Mouse (Mus musculus): ENCODE measurements around the gene Jmjd1c.

DNA sequence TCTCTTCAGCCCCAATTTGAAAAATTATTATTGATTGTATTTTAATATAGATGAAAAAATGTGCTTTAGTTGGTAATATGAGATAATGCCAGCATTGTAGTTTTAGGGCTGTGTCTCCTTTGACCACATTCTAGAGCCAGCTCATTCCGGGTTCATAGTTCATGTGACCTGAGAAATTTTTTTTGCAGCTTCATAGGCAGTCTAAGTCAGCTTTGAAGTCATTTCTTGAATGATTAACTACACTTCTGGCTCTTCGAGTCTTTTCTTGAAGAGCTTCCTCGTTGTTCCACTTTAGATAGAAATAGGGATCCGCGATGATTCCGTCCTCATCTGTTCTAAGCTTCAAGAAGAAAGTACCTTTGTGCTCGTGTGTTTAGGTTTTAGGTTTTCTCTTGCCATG is 80.1 kb downstream of the Jmjd1c start:
- TF ChIP-seq CTCF (IDR thresholded peaks at IDR 0.05; ENCODE audit: borderline replicate concordance, extremely low read depth, insufficient read depth, insufficient read length) (no peak), POLR2A (IDR thresholded peaks at IDR 0.05; ENCODE audit: borderline replicate concordance, extremely low read depth, insufficient read depth, insufficient read length, poor library complexity, severe bottlenecking) (no peak)

Data from brain, embryonic 14.5 days (tissue).